Comparison of ENCODE assay signal across 14 mouse cellular contexts in genomic region chr15:103015406-103016166, GRCm38 (mm10). TPM values are rescaled to one million over a fixed set of nuclear protein-coding genes. Genes with fewer than 3 reads are reported as not detected.
A peak's percentile ranks its signal among the peaks of the same experiment; 100 is the strongest.
DNase-seq lines count a peak whose midpoint lies in the region; ATAC-seq and TF ChIP-seq lines count a peak whose summit lies in the region.
"Had no signal": no experiment of that assay in that cellular context is flagged by ENCODE, and none has a peak within 500 bp of the region (broad histone marks: within the 10 kb centered on the region; RNA-seq: fewer than 3 reads in every experiment).

No protein-coding gene starts in this region.

- H3K4me3 ChIP-seq in gastrocnemius, adult 2 months: peak overlapping the region; percentile 67
- H3K4me3 ChIP-seq in midbrain, embryonic 10.5 days: no peak overlapping the region
- H3K4me3 ChIP-seq in midbrain, embryonic 15.5 days: no peak overlapping the region
- peak overlapping the region; percentile 48 for H3K4me3 ChIP-seq in intestine, embryonic 16.5 days (ENCODE audit: low read length)
- H3K4me3 ChIP-seq: megakaryocyte, embryonic 14.5 days had no signal

- no peak overlapping the region for H3K9ac ChIP-seq in midbrain, embryonic 15.5 days
- peak overlapping the region; percentile 72 for H3K9ac ChIP-seq in intestine, embryonic 16.5 days (ENCODE audit: low read depth, low read length)

- H3K27ac ChIP-seq in gastrocnemius, adult 2 months: peak overlapping the region; percentile 78; the same call in 1 of the 2 replicates
- H3K27ac ChIP-seq in midbrain, embryonic 10.5 days (replicated peaks): no peak overlapping the region
- H3K27ac ChIP-seq in midbrain, embryonic 15.5 days: no peak overlapping the region
- H3K27ac ChIP-seq in intestine, embryonic 16.5 days (ENCODE audit: low read length): peak overlapping the region; percentile 91

- intact Hi-C loops in gastrocnemius, adult 2 months (cut with DNase I): no loop called here
- intact Hi-C loops in gastrocnemius, postnatal 14 days (cut with DNase I; ENCODE audit: low total_unique reads): loop anchor here (5.0 kb wide), 1 partner anchor 107 kb away; no protein-coding TSS in a partner anchor

- H3K9me3 ChIP-seq in midbrain, embryonic 10.5 days (replicated peaks): no peaks in the 10 kb centered on the region
- no peaks in the 10 kb centered on the region for H3K9me3 ChIP-seq in midbrain, embryonic 15.5 days
- H3K9me3 ChIP-seq in intestine, embryonic 16.5 days (ENCODE audit: control insufficient read depth, low read length): no peaks in the 10 kb centered on the region
- H3K9me3 ChIP-seq: megakaryocyte, embryonic 14.5 days had no signal

- DNase-seq in gastrocnemius, adult 2 months: no peak
- no peak for DNase-seq in gastrocnemius, postnatal 14 days
- DNase-seq in midbrain, embryonic 10.5 days (ENCODE audit: low spot score): peak; percentile 46
- no peak for DNase-seq in frontal cortex, postnatal 10 days (ENCODE audit: low spot score in 2 of 2)
- no peak for DNase-seq in frontal cortex, postnatal 14 days (ENCODE audit: low spot score in 2 of 2)
- DNase-seq in gastrocnemius, postnatal 25 days: no peak
- DNase-seq: cerebellum, postnatal 36 days; heart, postnatal 10 days had no signal

- peaks cover 100% of the 10 kb centered on the region for H3K27me3 ChIP-seq in midbrain, embryonic 10.5 days (ENCODE audit: low read depth, poor library complexity, severe bottlenecking)
- H3K27me3 ChIP-seq in midbrain, embryonic 15.5 days (replicated peaks): peaks cover 98% of the 10 kb centered on the region
- H3K27me3 ChIP-seq in intestine, embryonic 16.5 days (replicated peaks; ENCODE audit: control insufficient read depth, insufficient read depth, low read length): peaks cover 80% of the 10 kb centered on the region

- H3K4me2 ChIP-seq in midbrain, embryonic 15.5 days: no peak overlapping the region
- H3K4me2 ChIP-seq in intestine, embryonic 16.5 days (ENCODE audit: low read depth, low read length): peak overlapping the region; percentile 50

- TF ChIP-seq CTCF in gastrocnemius, adult 2 months (IDR thresholded peaks at IDR 0.05): no peak

- H3K4me1 ChIP-seq in midbrain, embryonic 10.5 days: peaks cover 13% of the 10 kb centered on the region
- H3K4me1 ChIP-seq in midbrain, embryonic 15.5 days: peaks cover 7% of the 10 kb centered on the region; the same call in 1 of the 2 replicates
- H3K4me1 ChIP-seq in intestine, embryonic 16.5 days (ENCODE audit: control insufficient read depth, insufficient read depth, low read length): peaks cover 16% of the 10 kb centered on the region; the same call in 1 of the 2 replicates

- 2% methylated on average over 19 of the region's 19 CpGs for WGBS in midbrain, embryonic 10.5 days
- 1% methylated on average over 19 of the region's 19 CpGs for WGBS in midbrain, embryonic 15.5 days
- 17% methylated on average over 19 of the region's 19 CpGs for WGBS in intestine, embryonic 16.5 days

- H3K36me3 ChIP-seq in midbrain, embryonic 10.5 days: no peaks in the 10 kb centered on the region
- no peaks in the 10 kb centered on the region for H3K36me3 ChIP-seq in midbrain, embryonic 15.5 days (replicated peaks)
- H3K36me3 ChIP-seq in intestine, embryonic 16.5 days (ENCODE audit: control insufficient read depth, insufficient read depth, low read length): no peaks in the 10 kb centered on the region

- ATAC-seq in midbrain, embryonic 15.5 days (replicated peaks): no peak
- ATAC-seq in intestine, embryonic 16.5 days: no peak
- ATAC-seq: activated CD4-positive, CD25-positive, alpha-beta regulatory T cell, adult 4 months; forebrain, embryonic 14.5 days had no signal

RNA-seq across cellular contexts. Expression of gene Hoxc4, which starts 3.1 kb away (rescaled TPM):
- 1 to 10 TPM; 4.3 to 4.6 TPM for total RNA-seq in gastrocnemius, adult 2 months (2021)
- 1 to 10 TPM; 3.8 to 5.0 TPM for total RNA-seq in gastrocnemius, postnatal 14 days (2021)
- polyA plus RNA-seq in midbrain, embryonic 10.5 days (2016; fragmentation: Nextera tagmentation; extraction: Ambion mirVana): not detected in 2 replicates
- 0.08 TPM in 1 of 2 replicates, not detected in the other for polyA plus RNA-seq in midbrain, embryonic 15.5 days (2015; fragmentation: Nextera tagmentation; extraction: Ambion mirVana)
- polyA plus RNA-seq in intestine, embryonic 16.5 days (2015; fragmentation: Nextera tagmentation; extraction: Ambion mirVana): 8.8 and 9.7 TPM in 2 replicates
- total RNA-seq in gastrocnemius, postnatal 25 days (2021): 1 to 10 TPM; 3.8 to 4.1 TPM
- total RNA-seq: left cerebral cortex, postnatal 10 days had no signal
- polyA plus RNA-seq: activated CD4-positive, CD25-positive, alpha-beta regulatory T cell, adult 4 months; forebrain, embryonic 14.5 days had no signal

RNA-seq across cellular contexts. Expression of gene Hoxc6, which starts 17.5 kb away (rescaled TPM):
- 1 to 10 TPM; 8.1 to 8.6 TPM for total RNA-seq in gastrocnemius, adult 2 months (2021)
- total RNA-seq in gastrocnemius, postnatal 14 days (2021): 1 to 10 TPM; 5.2 to 5.9 TPM
- polyA plus RNA-seq in midbrain, embryonic 10.5 days (2016; fragmentation: Nextera tagmentation; extraction: Ambion mirVana): not detected in 2 replicates
- not detected in 2 replicates for polyA plus RNA-seq in midbrain, embryonic 15.5 days (2015; fragmentation: Nextera tagmentation; extraction: Ambion mirVana)
- polyA plus RNA-seq in intestine, embryonic 16.5 days (2015; fragmentation: Nextera tagmentation; extraction: Ambion mirVana): 3.2 and 4.0 TPM in 2 replicates
- 1 to 10 TPM; 5.3 to 8.1 TPM for total RNA-seq in gastrocnemius, postnatal 25 days (2021)
- total RNA-seq: left cerebral cortex, postnatal 10 days had no signal
- polyA plus RNA-seq: activated CD4-positive, CD25-positive, alpha-beta regulatory T cell, adult 4 months; forebrain, embryonic 14.5 days had no signal

RNA-seq across cellular contexts. Expression of gene Hoxc8, which starts 25.2 kb away (rescaled TPM):
- total RNA-seq in gastrocnemius, adult 2 months (2021): 1 to 10 TPM; 1.0 to 2.8 TPM
- 1 to 10 TPM; 1.1 to 1.2 TPM for total RNA-seq in gastrocnemius, postnatal 14 days (2021)
- polyA plus RNA-seq in midbrain, embryonic 10.5 days (2016; fragmentation: Nextera tagmentation; extraction: Ambion mirVana): not detected in 2 replicates
- polyA plus RNA-seq in midbrain, embryonic 15.5 days (2015; fragmentation: Nextera tagmentation; extraction: Ambion mirVana): not detected in 2 replicates
- 4.5 and 4.9 TPM in 2 replicates for polyA plus RNA-seq in intestine, embryonic 16.5 days (2015; fragmentation: Nextera tagmentation; extraction: Ambion mirVana)
- 1 to 10 TPM; 1.3 to 1.6 TPM for total RNA-seq in gastrocnemius, postnatal 25 days (2021)
- total RNA-seq: heart, postnatal 10 days; left cerebral cortex, postnatal 10 days had no signal
- polyA plus RNA-seq: forebrain, embryonic 14.5 days had no signal

RNA-seq across cellular contexts. Expression of gene Hoxc9, which starts 39.3 kb away (rescaled TPM):
- 1 to 10 TPM; 6.7 to 8.3 TPM for total RNA-seq in gastrocnemius, adult 2 months (2021)
- total RNA-seq in gastrocnemius, postnatal 14 days (2021): 1 to 10 TPM; 5.7 to 5.8 TPM
- polyA plus RNA-seq in midbrain, embryonic 10.5 days (2016; fragmentation: Nextera tagmentation; extraction: Ambion mirVana): not detected in 2 replicates
- polyA plus RNA-seq in midbrain, embryonic 15.5 days (2015; fragmentation: Nextera tagmentation; extraction: Ambion mirVana): not detected in 2 replicates
- 0.49 and 0.76 TPM in 2 replicates for polyA plus RNA-seq in intestine, embryonic 16.5 days (2015; fragmentation: Nextera tagmentation; extraction: Ambion mirVana)
- 1 to 10 TPM; 4.6 to 6.5 TPM for total RNA-seq in gastrocnemius, postnatal 25 days (2021)
- total RNA-seq: heart, postnatal 10 days; left cerebral cortex, postnatal 10 days had no signal
- polyA plus RNA-seq: activated CD4-positive, CD25-positive, alpha-beta regulatory T cell, adult 4 months; forebrain, embryonic 14.5 days had no signal

RNA-seq across cellular contexts. Expression of gene Hoxc5, which starts 48.3 kb away (rescaled TPM):
- total RNA-seq in gastrocnemius, adult 2 months (2021): 1 to 10 TPM; 2.7 to 2.9 TPM
- 1 to 10 TPM; 1.4 to 1.8 TPM for total RNA-seq in gastrocnemius, postnatal 14 days (2021)
- polyA plus RNA-seq in midbrain, embryonic 10.5 days (2016; fragmentation: Nextera tagmentation; extraction: Ambion mirVana): 0.04 and 0.06 TPM in 2 replicates
- polyA plus RNA-seq in midbrain, embryonic 15.5 days (2015; fragmentation: Nextera tagmentation; extraction: Ambion mirVana): 0.09 TPM in 1 of 2 replicates, not detected in the other
- 6.8 and 7.2 TPM in 2 replicates for polyA plus RNA-seq in intestine, embryonic 16.5 days (2015; fragmentation: Nextera tagmentation; extraction: Ambion mirVana)
- 1 to 10 TPM; 1.6 to 1.8 TPM for total RNA-seq in gastrocnemius, postnatal 25 days (2021)
- total RNA-seq: left cerebral cortex, postnatal 10 days had no signal
- polyA plus RNA-seq: activated CD4-positive, CD25-positive, alpha-beta regulatory T cell, adult 4 months; forebrain, embryonic 14.5 days had no signal

Comparison
In these comparisons a context has a peak if more than half of its experiments do, and no peak if none do; other contexts are left out.
1. H3K27ac ChIP-seq: peak in gastrocnemius, adult 2 months (single experiment) and intestine, embryonic 16.5 days (single experiment); none in midbrain, embryonic 10.5 days (single experiment) and midbrain, embryonic 15.5 days (single experiment).
2. H3K4me3 ChIP-seq: peak in gastrocnemius, adult 2 months (single experiment) and intestine, embryonic 16.5 days (single experiment); none in midbrain, embryonic 10.5 days (single experiment) and midbrain, embryonic 15.5 days (single experiment).